Mouse (Mus musculus) stomach, embryonic 16.5 days (tissue): ENCODE results near the gene Rab43. TPM values are rescaled to one million over a fixed set of nuclear protein-coding genes. Genes with fewer than 3 reads are reported as not detected.

Experiments used
- ATAC-seq: fragments of 200-750 bp; cut with Nextera tagmentation; 2 replicates; pipeline ENCODE4 v1.8.0; 2017; ENCODE audit warnings: moderate number of reproducible peaks, moderate TSS enrichment; ENCODE audit not compliant: insufficient read depth, low FRiP score
- H3K27ac ChIP-seq: fragments of 300-500 bp; sonication (generic); 2 replicates; pipeline ENCODE4 v1.5.1; 2014; ENCODE audit warnings: low read length
- H3K27me3 ChIP-seq: fragments of 300-500 bp; sonication (generic); 2 replicates; pipeline ENCODE4 v1.6.1; 2014; ENCODE audit warnings: low read length, control low read depth, mixed read lengths; ENCODE audit not compliant: control insufficient read depth, insufficient read depth
- H3K36me3 ChIP-seq: fragments of 300-500 bp; sonication (generic); 2 replicates; pipeline ENCODE4 v1.6.1; 2014; ENCODE audit warnings: low read length; ENCODE audit not compliant: control insufficient read depth, insufficient read depth
- H3K4me1 ChIP-seq: fragments of 300-500 bp; sonication (generic); 2 replicates; pipeline ENCODE4 v1.6.1; 2014; ENCODE audit warnings: low read length, control low read depth, mixed read lengths; ENCODE audit not compliant: control insufficient read depth, insufficient read depth
- H3K4me2 ChIP-seq: fragments of 300-500 bp; sonication (generic); 2 replicates; pipeline ENCODE4 v1.6.1; 2014; ENCODE audit warnings: low read depth, low read length, mixed read lengths
- H3K4me3 ChIP-seq: fragments of 300-500 bp; sonication (generic); replicated peaks from 2 replicates; pipeline ENCODE4 v1.5.1; 2014; ENCODE audit warnings: mild to moderate bottlenecking, low read length
- H3K9ac ChIP-seq: fragments of 300-500 bp; sonication (generic); 2 replicates; pipeline ENCODE4 v1.6.1; 2014; ENCODE audit warnings: low read length
- H3K9me3 ChIP-seq: fragments of 300-500 bp; sonication (generic); replicated peaks from 2 replicates; pipeline ENCODE4 v1.6.1; 2016; ENCODE audit warnings: low read length, control low read depth; ENCODE audit not compliant: control insufficient read depth
- WGBS: fragments of 180-500 bp; shearing (Covaris S2); extraction: QIAGEN DNeasy Blood & Tissue Kit; methylation state at CpG from one replicate; pipeline ENCODE4 v1.1.7; 2014; 5-methylcytosine and 5-hydroxymethylcytosine counted together
- polyA plus RNA-seq: library from polyadenylated mRNA; unstranded; fragments of >200 nt; fragmentation: Nextera tagmentation; extraction: Ambion mirVana; gene quantifications from 2 replicates; pipeline ENCODE4 v1.2.1, GENCODE M21; 2015

Rab43 gene
- polyA plus RNA-seq, 1 experiment from 2014 or later: 10.7 TPM

- Histone ChIP-seq H3K9ac (no peak overlapping the region), H3K9me3 (no peaks in the 10 kb centered on the region), H3K27ac (no peak overlapping the region), H3K27me3 (no peaks in the 10 kb centered on the region), H3K4me1 (peaks cover 13% of the 10 kb centered on the region), H3K36me3 (peaks cover 31% of the 10 kb centered on the region), H3K4me2 (no peak overlapping the region), H3K4me3 (no peak overlapping the region)
- no peak for ATAC-seq
- WGBS: 92% methylated on average over 13 of the region's 13 CpGs
Observed at GRCm38 (mm10) chr6:87845031-87845695, 33.2 kb upstream of the Rab43 start.

DNA sequence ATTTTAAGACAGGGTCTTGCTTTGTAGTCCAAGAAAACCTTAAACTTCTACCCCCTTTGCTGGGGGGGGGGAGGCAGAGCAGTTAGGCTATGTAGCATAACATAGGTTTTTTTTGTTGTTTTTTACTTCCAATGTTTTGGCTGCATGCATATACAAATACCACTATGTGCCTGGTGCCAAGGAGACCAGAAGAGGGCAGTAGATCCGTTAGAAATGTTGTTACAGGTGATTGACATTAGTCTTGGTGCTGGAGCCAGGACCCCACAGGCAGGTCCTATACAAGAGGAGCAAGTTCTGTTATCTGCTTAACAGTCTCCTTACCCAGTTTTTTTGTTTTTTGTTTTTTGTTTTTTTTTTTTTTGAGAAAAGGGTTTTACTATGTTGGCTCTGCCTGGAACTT lies 30.3 kb upstream of the Rab43 start:
- H3K27ac ChIP-seq: no peak overlapping the region
- peaks cover 8% of the 10 kb centered on the region; the same call in 1 of the 2 replicates for H3K4me1 ChIP-seq
- 11% methylated on average over 1 of the region's 1 CpGs for WGBS
- no peak for ATAC-seq
- H3K9ac ChIP-seq: no peak overlapping the region
- peaks cover 31% of the 10 kb centered on the region for H3K36me3 ChIP-seq
- H3K4me3 ChIP-seq: no peak overlapping the region
- H3K27me3 ChIP-seq: no peaks in the 10 kb centered on the region
- H3K4me2 ChIP-seq: no peak overlapping the region
- H3K9me3 ChIP-seq: no peaks in the 10 kb centered on the region

GRCm38 (mm10) chr6:87841635-87842034 lies 29.7 kb upstream of the Rab43 start:
- H3K4me1 ChIP-seq: peaks cover 6% of the 10 kb centered on the region; the same call in 1 of the 2 replicates
- 75% methylated on average over 8 of the region's 8 CpGs for WGBS
- no peak overlapping the region for H3K4me3 ChIP-seq
- no peaks in the 10 kb centered on the region for H3K27me3 ChIP-seq
- no peak overlapping the region for H3K4me2 ChIP-seq
- H3K27ac ChIP-seq: no peak overlapping the region
- H3K9ac ChIP-seq: no peak overlapping the region
- peaks cover 31% of the 10 kb centered on the region for H3K36me3 ChIP-seq
- ATAC-seq: no peak
- no peaks in the 10 kb centered on the region for H3K9me3 ChIP-seq

GRCm38 (mm10) chr6:87839797-87840341 lies 27.9 kb upstream of the Rab43 start:
- H3K9ac ChIP-seq: peak overlapping the region; percentile 95; the same call in 1 of the 2 replicates
- H3K27me3 ChIP-seq: no peaks in the 10 kb centered on the region
- H3K4me2 ChIP-seq: no peak overlapping the region; the same call in 1 of the 2 replicates
- no peak overlapping the region for H3K4me3 ChIP-seq
- H3K4me1 ChIP-seq: peaks cover 6% of the 10 kb centered on the region; the same call in 1 of the 2 replicates
- WGBS: 56% methylated on average over 11 of the region's 11 CpGs
- H3K9me3 ChIP-seq: no peaks in the 10 kb centered on the region
- ATAC-seq: no peak
- H3K27ac ChIP-seq: no peak overlapping the region
- H3K36me3 ChIP-seq: peaks cover 26% of the 10 kb centered on the region

GRCm38 (mm10) chr6:87838551-87839197 lies 26.7 kb upstream of the Rab43 start, which contains the start of gene Isy1:
Gene Isy1 (minus strand): TSS chr6:87838798.
- Histone ChIP-seq H3K4me3 (peak within 1 kb of the TSS; percentile 91), H3K27ac (peak within 1 kb of the TSS; percentile 95), H3K27me3 (no peaks in the 10 kb centered on the region), H3K9ac (peak within 1 kb of the TSS; percentile 95), H3K4me2 (peak within 1 kb of the TSS; percentile 87), H3K36me3 (peaks cover 15% of the 10 kb centered on the region), H3K4me1 (peaks cover 6% of the 10 kb centered on the region; the same call in 1 of the 2 replicates), H3K9me3 (no peaks in the 10 kb centered on the region)
- under 1% methylated on average over 46 of the region's 46 CpGs for WGBS
- ATAC-seq: peak; percentile 99

GRCm38 (mm10) chr6:87835695-87836094 lies 23.7 kb upstream of the Rab43 start, which contains the start of gene Gm45140:
Gene Gm45140 (minus strand): TSS chr6:87835795.
- WGBS: 91% methylated on average over 7 of the region's 7 CpGs
- H3K27ac ChIP-seq: no peak within 1 kb of the TSS

GRCm38 (mm10) chr6:87820366-87820765 lies 8.4 kb upstream of the Rab43 start:
- Histone ChIP-seq H3K4me1 (no peaks in the 10 kb centered on the region), H3K4me2 (no peak overlapping the region), H3K36me3 (peaks cover 19% of the 10 kb centered on the region), H3K27ac (no peak overlapping the region), H3K27me3 (no peaks in the 10 kb centered on the region), H3K4me3 (no peak overlapping the region), H3K9me3 (no peaks in the 10 kb centered on the region), H3K9ac (no peak overlapping the region)
- 91% methylated on average over 2 of the region's 2 CpGs for WGBS
- ATAC-seq: no peak

More at GRCm38 (mm10) chr6:87835695-87836094, 23.7 kb upstream of the Rab43 start, which contains the start of gene Gm45140:
- H3K9me3 ChIP-seq: no peaks in the 10 kb centered on the region
- no peak for ATAC-seq
- H3K4me2 ChIP-seq: no peak within 1 kb of the TSS
- H3K4me3 ChIP-seq: no peak within 1 kb of the TSS
- no peaks in the 10 kb centered on the region for H3K27me3 ChIP-seq
- H3K36me3 ChIP-seq: peaks cover 3% of the 10 kb centered on the region; the same call in 1 of the 2 replicates
- H3K9ac ChIP-seq: no peak within 1 kb of the TSS
- peaks cover 6% of the 10 kb centered on the region; the same call in 1 of the 2 replicates for H3K4me1 ChIP-seq

- Histone ChIP-seq H3K27ac (no peak overlapping the region), H3K4me2 (no peak overlapping the region), H3K27me3 (no peaks in the 10 kb centered on the region), H3K9ac (no peak overlapping the region), H3K9me3 (no peaks in the 10 kb centered on the region), H3K4me1 (peaks cover 15% of the 10 kb centered on the region), H3K4me3 (no peak overlapping the region), H3K36me3 (0 out of 2 replicates have a peak, but pooled peaks cover 5% of the 10 kb centered on the region)
- WGBS: 88% methylated on average over 5 of the region's 5 CpGs
- no peak for ATAC-seq
Observed at GRCm38 (mm10) chr6:87814486-87814885, 2.5 kb upstream of the Rab43 start.

DNA sequence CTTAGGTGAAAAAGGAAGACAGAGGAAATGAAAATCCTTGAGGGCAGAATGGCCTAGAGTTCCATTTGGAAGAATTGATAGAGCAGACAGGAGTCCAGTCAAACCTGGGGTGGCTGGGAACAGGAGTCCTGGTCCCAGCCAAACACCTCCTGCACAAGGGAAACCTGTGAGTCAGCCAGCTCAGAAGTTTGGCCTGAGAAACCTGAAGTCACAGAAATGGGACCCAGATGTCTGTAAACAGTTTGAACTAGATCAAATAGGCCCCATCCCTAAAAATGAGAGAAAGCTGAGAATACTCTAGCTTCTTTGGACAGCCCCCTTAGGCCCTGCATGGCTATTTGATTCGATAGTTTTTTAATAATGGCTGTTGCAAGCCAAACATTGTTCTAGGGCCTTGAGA lies 692 bp upstream of the Rab43 start:
- Histone ChIP-seq H3K27ac (peak overlapping the region; percentile 84; the same call in 1 of the 2 replicates), H3K9ac (peak overlapping the region; percentile 89; the same call in 1 of the 2 replicates), H3K4me1 (peaks cover 19% of the 10 kb centered on the region), H3K36me3 (0 out of 2 replicates have a peak, but pooled peaks cover 1% of the 10 kb centered on the region), H3K27me3 (no peaks in the 10 kb centered on the region), H3K4me2 (peak overlapping the region; percentile 89), H3K9me3 (no peaks in the 10 kb centered on the region), H3K4me3 (peak overlapping the region; percentile 71)
- WGBS: 75% methylated on average over 1 of the region's 1 CpGs
- no peak for ATAC-seq
